Mouse (Mus musculus) lung, postnatal 14 days (tissue): Measurements from ENCODE around the gene Mlc1.
A peak's percentile ranks its signal among the peaks of the same experiment; 100 is the strongest.

ENCODE experiments used
- DNase-seq: peaks from one replicate; pipeline ENCODE4 v3.0.0; 2021

The Mlc1 gene

GRCm38 (mm10) chr15:88936619-88937290, 42.1 kb downstream of the Mlc1 start:
- no peak for DNase-seq

DNA sequence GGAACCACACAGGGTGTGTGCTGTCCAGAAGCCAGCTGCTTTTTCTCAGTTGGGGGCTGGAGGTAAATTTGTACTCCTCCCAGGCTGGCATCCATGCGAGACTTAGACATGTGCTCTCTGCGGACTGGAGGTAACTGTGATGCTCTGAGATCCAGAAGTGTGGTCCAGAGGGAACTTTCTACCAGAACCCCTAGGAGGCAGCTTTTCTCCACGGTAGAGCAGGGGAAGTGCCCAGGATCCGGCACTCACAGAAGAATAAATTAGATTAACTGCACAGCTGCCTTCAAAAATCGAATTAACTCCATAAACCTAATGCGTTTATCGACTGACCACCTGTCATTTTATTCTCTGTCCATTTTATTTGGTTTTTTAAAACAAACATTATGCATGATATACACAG, 44.7 kb downstream of the Mlc1 start:
- DNase-seq, result no peak

GRCm38 (mm10) chr15:88932667-88933066, 46.1 kb downstream of the Mlc1 start:
- no peak for DNase-seq

DNA sequence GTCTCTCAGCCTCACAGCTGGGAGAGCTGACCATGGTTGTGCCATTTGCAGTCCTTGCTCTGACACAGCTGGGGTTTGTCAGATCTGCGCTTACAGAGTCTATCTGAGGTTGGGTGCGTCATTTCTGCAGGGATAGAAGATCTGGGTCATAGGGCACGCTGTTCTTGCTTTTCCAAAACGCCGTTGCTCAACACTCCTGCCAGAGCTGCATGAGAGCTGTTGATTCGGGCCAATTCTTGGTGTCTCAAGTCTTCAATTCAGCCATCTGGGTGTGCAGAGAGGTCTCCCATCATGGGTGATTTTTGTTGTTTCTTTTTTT, 56.9 kb downstream of the Mlc1 start:
- peak; percentile 55 for DNase-seq

DNA sequence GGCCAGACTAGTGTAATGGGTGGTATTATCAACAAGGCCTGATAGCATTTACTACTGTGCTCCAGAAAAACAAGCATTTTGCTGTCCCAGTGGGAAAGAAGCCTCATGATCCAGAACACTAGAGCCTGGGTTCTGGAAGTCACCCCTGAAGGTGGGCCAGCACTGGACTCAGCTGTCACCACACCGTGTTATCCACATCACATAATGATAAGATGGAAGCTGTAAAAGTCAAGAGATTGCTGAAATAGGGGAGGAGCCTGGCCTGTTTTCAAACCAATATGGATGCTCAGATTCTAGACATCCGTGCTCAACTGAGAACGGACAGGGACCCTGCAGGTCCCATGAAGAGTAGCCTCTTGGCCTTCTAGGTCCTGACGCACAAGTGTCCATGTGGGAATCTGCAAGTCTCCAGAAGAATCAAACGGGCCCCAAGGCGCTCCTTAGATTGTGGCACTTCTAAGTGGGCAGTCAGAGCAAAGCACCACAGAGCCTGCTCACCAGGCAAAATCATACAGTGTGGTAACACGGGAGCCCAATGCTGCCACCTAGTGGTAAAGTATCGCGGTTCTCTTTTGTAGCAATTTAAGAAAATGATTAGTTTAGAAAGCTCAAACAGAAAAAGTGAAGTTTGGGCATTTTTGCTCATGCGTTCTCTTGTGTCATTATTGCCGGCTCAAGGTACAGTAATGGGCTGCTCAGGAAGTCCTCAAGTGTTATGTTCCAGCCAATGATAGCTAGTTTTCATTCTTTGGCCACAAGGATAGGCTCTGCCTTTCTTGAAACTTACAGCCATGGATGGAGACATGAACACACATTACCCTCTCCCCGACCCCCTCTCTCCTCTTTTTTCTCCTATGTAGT, 57.4 kb downstream of the Mlc1 start:
- DNase-seq, result peak; percentile 87

GRCm38 (mm10) chr15:88920065-88920464, 58.7 kb downstream of the Mlc1 start:
- no peak for DNase-seq

DNA sequence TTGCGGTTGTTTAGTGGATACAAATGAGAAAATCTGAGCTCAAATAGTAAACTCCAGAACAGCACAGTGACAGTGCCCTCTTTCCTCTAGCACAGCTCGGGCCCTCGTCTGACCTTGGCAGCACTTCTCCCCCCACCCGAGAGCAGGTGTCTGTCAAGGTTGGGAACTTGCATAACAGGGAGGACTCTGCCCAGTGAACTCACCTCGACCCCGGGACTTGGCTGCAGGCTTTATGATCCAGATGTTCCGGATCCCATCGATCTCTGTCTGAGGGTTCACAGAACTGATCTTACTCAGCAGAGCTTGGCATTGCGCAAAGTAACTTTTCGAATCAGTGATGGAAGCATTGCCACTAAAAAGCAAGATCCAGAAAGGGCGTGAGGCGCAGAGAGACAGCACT, 59.5 kb downstream of the Mlc1 start:
- peak; percentile 24 for DNase-seq

- DNase-seq, result no peak
Measured at GRCm38 (mm10) chr15:88917126-88917525, 61.7 kb downstream of the Mlc1 start.

- DNase-seq, result no peak
Measured at GRCm38 (mm10) chr15:88916366-88916765, 62.4 kb downstream of the Mlc1 start.

- DNase-seq, result no peak
Measured at GRCm38 (mm10) chr15:88915046-88915445, 63.8 kb downstream of the Mlc1 start.

- no peak for DNase-seq
Measured at GRCm38 (mm10) chr15:88906347-88906746, 72.5 kb downstream of the Mlc1 start.
